Mouse (Mus musculus): ENCODE data around the gene Lmf1. TPM values are rescaled to one million over a fixed set of nuclear protein-coding genes. Genes with fewer than 3 reads are reported as not detected.

The Lmf1 gene
- polyA plus RNA-seq, 1 experiment = 14.0 TPM

DNA sequence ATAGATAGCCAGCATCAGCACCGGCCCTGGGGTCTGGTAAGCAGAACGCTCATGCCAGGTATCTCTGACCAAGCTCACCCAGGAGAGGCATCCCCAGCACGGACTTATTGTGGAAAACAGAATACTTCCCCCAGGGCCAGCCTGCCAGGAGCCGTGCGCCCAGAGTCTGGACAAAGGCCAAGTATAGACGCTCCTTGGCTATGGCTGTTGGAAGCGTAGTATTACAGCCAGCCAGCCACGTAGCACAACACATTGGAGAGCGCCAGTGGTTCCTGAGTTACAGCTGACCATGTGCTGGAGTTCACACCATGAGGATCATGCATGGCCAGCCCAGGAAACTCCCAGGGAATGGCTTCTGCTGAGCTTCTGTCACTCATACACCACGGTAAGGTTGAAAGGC is 55.2 kb downstream of the Lmf1 start:
- no peak for DNase-seq (ENCODE audit: low read depth, low spot score)
- 61% methylated on average over 10 of the region's 10 CpGs for WGBS

DNA sequence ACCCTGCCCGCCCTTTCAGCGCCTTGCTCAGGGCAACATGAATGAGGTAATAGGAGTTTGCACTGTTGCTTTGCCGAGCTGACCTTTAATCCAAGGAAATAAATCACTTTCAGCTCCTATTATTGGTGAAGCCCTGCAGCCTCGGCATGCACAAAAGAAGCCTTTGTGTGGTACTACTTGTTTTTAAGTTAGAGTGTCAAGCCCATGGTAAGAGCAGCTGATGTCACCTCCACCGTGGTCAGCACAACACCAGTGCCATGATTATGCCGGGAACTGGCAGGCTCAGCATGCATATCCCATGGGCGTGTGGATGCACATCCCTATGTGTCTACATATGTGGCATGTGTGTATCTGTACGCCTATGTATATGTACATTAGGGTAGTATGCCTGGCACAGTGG is 56.5 kb downstream of the Lmf1 start:
- DNase-seq (ENCODE audit: low read depth, low spot score) = no peak
- 52% methylated on average over 8 of the region's 8 CpGs for WGBS

DNA sequence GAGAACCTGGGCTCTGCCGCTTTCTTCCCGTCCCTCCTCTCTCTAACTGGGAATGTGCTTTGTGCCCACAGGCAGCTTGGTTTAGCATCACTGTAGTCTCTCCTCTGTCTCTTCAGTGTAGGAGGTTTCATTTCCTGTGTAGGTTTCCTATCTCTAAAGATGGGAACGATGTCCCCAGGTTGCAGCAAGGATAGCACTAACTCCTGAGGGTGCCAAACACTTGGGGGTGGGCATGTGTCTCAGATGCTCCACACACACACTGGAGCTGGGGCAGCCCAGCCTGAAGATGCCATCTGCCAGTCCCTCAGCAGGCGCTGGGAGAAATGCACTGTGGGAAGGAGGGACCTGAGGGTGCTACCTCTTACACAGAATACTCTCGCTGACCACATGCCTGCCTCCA is 56.9 kb downstream of the Lmf1 start:
- DNase-seq (ENCODE audit: low read depth, low spot score) = no peak
- WGBS = 86% methylated on average over 5 of the region's 5 CpGs

DNA sequence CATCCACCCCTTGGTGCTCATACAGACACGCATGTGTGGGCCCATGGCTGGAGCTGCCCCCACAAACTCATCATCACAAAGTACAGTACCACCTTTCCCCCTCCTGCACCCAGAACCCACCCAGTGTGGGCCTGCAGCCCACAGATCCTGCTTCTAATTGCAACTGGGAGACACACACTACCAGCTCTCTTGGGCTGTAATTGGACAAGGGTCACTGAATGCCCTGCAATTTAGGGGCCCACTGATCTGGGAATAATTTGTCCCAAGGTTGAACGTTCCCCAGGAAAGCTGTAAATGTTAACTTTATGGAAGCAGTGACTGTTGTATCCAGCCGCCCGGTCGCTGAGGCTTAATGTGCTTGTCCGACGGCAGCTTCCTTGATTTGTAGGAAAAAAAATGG is 59.1 kb downstream of the Lmf1 start:
- 55% methylated on average over 7 of the region's 7 CpGs for WGBS
- no peak for DNase-seq (ENCODE audit: low read depth, low spot score)

DNA sequence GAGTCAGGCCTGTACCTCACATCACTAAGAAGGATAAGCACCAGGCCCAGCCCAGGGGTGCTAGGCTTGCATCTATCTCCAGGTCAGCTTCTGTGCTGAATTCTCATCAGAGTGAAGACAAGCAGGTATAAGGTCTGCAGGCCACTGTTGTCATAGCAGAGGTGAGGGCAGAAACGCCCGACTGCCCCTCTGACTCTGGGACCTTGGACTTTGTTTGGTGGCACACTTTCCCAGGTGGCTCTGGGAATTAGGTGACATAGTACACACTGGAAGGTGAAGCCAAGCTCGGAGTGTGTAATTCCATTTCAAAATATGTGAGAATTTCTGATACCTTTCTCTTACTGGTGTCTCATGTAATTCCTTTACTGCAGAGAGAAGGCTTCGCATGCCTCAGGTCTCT is 59.6 kb downstream of the Lmf1 start:
- WGBS = 68% methylated on average over 4 of the region's 4 CpGs
- DNase-seq (ENCODE audit: low read depth, low spot score) = no peak

DNA sequence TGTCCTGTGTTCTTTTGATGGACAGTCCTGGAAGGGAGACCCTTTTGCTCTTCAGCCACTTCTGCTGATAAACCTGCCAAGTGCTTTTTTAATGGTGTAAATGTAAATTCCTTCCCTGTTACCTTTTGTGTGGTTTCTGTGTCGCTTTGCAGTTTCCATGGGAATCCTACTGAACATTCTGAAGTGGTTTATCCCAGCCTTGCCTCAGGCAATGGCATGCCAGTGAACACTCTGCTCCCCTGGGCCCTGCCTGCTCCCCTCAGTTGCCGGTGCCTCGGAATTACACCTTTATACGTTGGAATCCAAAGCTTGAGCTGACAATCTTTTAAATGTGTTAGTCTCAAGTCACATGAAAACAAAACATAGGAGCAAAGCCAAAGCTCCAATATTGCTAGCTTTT is 62.1 kb downstream of the Lmf1 start:
- 83% methylated on average over 4 of the region's 4 CpGs for WGBS
- DNase-seq (ENCODE audit: low read depth, low spot score) = no peak

DNA sequence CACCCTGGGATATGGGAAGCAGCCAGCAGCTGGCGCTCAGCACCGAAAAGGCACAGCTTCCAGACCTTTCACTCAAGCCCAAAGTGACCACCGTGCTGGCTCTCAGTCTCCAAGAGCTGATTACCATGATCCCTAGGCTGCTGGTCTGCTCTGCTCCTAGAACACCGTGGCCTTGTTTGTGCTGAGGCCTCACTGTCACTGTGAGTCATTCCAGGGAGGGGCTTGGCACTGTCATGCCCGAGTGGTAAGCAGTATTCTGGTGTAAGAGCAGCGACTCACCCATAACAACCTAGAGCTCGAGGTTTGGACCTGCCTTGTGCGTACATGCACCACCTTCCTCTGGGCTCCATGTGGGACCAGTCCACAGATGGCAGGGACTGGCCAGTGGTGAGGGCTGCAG is 63.1 kb downstream of the Lmf1 start:
- WGBS = 37% methylated on average over 8 of the region's 8 CpGs
- DNase-seq (ENCODE audit: low read depth, low spot score) = no peak

DNA sequence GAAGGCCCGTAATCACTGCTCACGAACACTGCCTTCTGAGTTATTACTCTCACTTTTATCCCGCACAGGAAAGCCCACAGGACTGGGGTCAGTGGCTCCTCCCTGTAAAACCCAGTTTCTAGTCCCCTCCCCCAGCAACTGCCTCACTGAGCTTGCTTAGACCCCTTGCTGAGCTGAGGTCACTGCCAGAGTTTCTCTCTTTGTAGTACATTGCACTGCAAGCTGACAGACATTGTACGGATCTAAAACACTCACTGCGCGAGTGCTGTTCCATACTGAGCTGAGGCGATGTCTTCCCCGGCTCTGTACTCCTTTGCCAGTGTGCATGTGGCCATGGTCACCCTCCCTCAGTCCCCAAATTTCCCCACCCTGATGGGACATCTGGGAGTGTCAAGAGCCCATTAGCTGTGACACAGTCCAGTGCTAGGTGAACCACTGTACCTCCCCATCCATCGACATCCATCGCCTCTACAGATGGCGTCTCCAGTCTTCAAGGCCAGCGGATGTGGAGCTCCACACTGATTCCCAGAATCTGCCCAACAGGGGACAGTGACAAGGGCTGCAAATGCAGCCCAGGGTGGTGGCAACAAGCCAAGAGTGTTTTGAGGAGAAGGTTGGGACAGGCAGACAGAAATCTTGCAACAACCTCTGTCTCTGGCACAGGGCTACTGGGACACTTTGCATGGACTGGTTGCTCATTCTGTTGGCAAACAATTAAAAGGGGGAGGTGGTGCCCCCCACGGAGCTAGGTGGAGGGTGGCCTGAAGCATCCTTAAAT is 64.8 kb downstream of the Lmf1 start:
- no peak for DNase-seq (ENCODE audit: low read depth, low spot score)
- WGBS = 90% methylated on average over 13 of the region's 13 CpGs

DNA sequence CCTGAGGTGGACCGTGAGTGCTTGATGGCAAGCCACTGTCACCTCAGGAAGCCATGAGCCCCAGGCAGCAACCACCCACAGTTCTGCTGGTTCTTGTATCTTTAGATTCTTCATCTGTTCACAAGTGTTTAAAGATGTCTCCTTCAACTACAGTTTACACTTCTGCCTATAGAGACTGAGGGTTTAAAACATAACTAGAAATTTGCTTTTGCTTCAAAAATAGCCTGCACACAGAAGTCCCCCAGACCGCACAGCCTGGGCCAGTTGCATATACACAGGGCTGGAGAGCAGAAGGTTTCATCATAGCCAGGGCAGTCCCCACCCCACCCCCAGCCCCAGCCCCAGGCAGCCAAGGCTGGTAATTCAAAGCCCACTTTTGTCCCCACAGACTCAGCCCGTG is 65.9 kb downstream of the Lmf1 start:
- no peak for DNase-seq (ENCODE audit: low read depth, low spot score)
- WGBS = 92% methylated on average over 3 of the region's 3 CpGs

DNA sequence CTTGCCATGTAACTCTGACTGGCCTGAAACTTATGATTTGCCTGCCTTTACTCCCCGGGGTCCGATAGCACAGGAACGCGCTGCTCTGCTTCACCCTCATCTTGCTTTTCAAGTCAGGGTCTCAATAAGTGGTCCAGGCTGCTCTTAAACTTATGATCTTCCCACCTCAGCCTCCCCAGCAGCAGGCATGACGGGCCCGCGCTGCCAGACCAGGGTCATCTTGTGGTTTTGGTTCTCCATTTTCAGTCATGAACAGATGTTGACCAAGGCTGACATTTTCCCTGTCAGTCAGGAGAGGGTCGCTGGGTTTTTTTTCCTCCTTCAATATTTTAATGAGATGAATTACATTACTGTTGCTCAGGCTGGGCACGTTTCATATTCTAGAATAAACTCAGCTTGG is 66.8 kb downstream of the Lmf1 start:
- 90% methylated on average over 9 of the region's 9 CpGs for WGBS
- DNase-seq (ENCODE audit: low read depth, low spot score) = no peak

DNA sequence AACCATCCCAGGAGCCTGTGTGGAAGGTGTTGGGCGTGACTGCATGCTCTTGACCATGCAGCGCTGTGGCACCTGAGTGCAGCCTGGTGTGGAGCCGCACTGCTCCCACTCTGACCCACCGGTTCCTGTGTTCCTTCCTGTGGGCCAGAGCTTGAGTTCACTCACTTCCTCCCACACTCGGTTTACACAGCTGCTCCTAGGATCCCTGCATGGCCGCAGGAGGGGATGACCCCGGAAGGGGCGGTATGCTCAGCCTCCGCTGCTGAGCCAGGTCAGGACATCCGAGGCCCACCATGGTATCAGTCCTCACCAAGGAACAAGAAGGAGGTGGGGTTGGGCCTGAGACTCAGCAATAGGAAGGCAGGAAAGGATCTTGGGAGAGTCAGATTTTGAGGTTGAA is 69.0 kb downstream of the Lmf1 start:
- WGBS = 88% methylated on average over 10 of the region's 10 CpGs
- no peak for DNase-seq (ENCODE audit: low read depth, low spot score)

DNA sequence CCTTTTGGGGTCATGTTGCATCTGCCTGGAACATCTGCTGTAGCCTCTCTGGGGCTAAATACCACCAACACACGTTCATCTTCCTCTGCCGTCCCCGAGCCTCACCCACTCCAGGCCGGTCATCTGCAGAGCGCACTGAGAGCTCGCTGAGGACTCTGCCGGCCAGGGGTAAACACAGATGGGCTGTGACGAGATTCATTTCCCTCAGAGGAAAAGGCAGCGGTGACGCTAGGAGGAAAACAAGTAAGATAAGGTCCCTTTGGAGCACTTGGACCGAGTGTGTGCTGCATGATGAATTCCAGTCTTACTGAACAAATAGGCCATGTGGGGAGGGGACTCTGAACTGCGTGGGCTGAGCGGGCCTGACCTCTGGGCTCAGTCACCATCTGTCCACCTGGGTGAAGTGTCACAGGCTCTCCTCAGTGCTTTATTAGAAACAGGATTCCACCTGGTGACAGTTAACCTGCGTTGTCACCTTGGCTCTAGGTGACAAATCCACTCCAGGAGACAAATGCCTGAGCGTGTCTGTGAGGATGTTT is 69.9 kb downstream of the Lmf1 start:
- 72% methylated on average over 15 of the region's 15 CpGs for WGBS
- no peak for DNase-seq (ENCODE audit: low read depth, low spot score)

DNA sequence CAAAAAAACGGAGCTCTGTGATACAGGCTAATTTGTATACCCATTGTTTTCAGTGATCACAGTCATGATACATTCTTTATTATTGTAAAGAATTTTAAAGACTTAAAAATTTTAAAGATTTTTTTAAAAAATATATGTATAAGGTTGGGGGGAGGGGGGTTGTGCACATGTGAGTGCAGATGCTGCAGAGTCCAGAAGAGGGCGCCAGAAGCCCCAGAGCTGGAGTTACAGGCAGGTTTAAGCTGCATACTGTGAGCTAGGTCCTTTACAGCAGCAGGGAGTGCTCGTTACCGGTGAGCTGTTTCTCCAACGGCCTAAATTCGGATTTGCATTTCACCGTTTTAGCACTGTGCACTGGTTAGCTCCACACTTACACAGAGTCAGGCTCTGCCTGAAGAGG is 71.8 kb downstream of the Lmf1 start:
- WGBS = 92% methylated on average over 7 of the region's 7 CpGs
- DNase-seq (ENCODE audit: low read depth, low spot score) = no peak

DNA sequence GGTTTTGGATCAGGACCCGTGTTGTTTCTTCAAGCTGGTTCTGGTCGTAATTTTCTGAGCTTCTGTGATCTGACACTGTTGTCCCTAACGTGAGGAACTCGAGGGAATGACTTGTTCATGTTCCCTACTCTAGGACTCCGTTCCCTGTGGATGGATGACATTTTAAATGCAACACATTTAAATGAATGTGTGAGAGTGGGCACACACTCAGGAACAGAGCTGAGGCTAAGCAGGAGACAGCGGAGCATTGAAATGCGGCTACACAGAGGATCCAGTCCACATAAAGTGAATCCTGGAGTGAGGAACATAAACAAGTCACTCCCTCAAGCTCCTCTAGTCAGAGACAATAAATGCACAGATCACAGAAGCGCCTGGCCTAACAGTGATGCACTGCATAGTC is 73.4 kb downstream of the Lmf1 start:
- DNase-seq (ENCODE audit: low read depth, low spot score) = no peak
- WGBS = 74% methylated on average over 8 of the region's 8 CpGs

DNA sequence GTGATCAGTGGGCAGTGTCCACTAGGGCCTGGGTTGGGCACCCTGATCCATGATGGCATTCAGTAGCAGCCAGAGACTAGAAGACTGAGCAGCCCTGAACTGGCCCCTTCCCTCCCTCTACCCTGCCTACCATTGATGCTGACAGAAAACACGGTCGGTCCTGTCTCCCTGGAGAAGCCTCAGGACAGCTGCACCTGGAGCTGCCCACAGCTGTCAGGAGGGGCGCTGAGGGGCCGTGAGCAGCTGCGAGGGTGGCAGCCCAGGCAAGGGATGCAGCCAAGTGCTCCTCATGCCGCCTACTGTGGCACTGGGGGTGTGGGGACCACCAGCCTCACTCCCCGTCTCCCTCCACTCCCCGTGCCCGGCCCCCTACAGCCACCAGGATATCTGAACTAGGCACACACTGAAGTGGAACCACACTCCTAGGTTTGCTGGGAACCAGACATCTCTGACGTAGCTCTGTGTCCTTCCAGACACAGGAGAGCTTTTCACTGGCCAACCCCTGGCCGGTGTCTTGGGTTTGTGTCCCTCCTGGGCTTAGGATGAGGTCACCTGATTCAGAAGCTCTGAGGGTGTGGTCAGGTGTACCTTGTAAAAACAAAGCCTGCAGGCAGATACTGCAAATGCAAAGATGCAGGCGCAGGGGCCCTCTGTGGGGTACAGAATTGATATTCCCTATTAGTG is 77.4 kb downstream of the Lmf1 start:
- no peak for DNase-seq (ENCODE audit: low read depth, low spot score)
- 76% methylated on average over 12 of the region's 12 CpGs for WGBS

DNA sequence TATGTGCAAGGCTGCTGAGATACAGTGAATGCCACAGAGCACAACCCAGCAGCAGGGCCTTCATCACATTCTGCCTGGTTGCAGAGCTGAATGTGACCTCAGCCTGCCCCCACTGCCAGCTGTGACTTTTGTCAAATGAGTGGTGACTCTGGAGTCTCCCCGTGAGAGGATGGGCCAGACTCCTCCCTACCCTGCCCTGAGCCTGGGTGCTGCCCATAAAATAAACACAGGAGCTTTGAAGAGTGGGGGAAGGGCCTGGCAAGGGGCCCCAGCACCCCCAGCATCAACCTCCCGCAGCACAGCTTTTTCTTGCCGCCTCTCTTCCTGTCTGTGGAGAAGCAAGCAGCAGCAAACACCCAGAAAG is 77.9 kb downstream of the Lmf1 start:
- no peak for DNase-seq (ENCODE audit: low read depth, low spot score)
- 26% methylated on average over 3 of the region's 3 CpGs for WGBS

DNA sequence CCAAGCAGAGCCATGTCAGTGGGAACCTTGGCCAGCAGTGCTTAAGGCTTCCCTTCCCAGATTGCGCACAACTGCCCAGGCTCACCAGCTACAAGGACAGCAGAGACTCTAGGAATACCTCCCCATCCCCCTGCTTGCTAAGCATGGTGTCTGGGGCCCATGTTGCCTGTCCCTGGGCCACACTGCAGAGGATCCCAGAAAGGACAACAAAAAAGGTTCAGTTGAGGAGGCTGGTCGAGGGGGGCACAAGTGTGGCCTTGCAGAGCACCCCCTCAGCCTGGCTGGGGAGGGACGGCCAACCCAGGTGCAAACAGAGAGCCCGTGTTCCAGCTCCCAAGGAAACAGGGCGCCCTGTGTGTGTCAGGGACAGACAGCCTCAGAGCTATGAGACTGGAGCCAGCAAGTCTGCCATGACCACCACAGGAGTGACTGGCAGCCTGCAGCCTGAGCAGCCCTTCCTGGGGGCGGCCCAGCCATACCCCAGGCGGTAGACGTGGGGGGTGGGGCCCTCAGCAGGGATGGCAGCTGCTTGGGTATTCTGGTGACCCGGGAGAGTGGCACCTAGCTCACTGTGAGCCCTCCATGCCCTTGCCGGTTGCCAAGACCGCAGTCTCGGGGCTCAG is 84.4 kb downstream of the Lmf1 start:
- 60% methylated on average over 12 of the region's 12 CpGs for WGBS
- DNase-seq (ENCODE audit: low read depth, low spot score) = no peak

DNA sequence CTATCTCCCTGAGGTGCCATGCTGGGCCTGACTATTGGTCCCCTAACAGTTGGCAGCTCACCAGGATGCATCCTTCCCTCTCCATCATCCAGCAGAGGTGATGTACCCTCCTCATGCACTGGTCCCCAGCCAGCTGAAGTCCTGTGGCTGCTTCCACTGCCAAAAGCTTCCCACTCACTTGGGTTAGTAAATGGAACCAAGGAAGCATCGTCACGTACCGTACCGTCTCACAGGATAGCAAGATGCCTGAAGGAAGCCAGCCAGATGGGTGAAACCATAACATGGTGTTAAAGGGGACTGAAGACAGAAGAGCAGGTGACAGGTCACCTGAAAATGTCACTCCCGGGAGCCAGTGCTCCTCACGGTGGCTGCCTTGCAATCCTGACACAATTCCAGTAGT is 86.6 kb downstream of the Lmf1 start:
- DNase-seq (ENCODE audit: low read depth, low spot score) = no peak
- 78% methylated on average over 6 of the region's 6 CpGs for WGBS

DNA sequence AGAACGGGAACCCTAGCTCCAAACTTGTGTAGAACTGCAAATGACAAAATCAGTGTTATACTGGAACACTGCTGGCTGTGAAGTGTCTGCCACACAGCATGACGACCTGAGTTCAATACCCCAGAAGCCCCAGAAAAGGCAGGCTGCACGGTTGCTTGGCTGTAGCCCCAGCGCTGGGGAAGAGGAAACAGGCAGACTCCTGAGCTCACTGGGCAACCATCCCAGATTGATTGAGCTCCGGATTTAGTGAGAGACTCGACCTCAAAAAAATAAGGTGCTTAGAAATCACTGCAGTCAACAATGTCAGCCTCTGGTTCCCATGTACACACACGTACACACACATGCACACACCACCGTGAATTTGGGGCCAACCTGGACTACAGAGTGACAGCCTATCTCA is 87.0 kb downstream of the Lmf1 start:
- WGBS = 52% methylated on average over 8 of the region's 8 CpGs

DNA sequence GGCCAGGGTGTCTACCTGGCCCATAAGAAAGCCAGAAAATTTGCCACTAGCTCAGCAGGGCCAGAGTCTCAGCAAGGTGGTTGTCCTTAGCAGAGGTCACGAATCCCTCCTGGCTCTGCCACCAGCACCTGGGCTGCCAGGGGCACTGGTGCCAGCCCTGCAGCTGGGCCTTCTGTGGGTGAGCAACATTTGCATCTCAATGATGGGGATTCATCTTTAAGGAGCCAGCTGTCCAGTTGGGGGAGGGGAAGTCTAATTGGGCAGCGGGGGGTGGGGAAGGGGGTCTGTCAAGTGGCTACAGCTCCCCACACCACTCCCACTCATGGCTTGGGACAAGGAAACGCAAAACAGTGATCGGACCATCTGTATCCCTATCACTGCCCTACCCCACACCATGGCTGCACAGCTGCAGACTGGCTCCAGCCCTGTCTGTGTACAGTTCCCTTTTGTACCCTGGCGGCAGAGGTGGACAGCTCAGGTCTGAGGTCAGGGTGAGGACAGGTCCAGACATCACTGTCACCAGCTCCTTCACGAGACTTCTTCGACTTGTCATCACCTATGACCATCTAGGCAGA is 89.7 kb downstream of the Lmf1 start:
- WGBS = 80% methylated on average over 7 of the region's 7 CpGs
- no peak for DNase-seq (ENCODE audit: low read depth, low spot score)

More for the DNA sequence above, 87.0 kb downstream of the Lmf1 start:
- no peak for DNase-seq (ENCODE audit: low read depth, low spot score)

DNA sequence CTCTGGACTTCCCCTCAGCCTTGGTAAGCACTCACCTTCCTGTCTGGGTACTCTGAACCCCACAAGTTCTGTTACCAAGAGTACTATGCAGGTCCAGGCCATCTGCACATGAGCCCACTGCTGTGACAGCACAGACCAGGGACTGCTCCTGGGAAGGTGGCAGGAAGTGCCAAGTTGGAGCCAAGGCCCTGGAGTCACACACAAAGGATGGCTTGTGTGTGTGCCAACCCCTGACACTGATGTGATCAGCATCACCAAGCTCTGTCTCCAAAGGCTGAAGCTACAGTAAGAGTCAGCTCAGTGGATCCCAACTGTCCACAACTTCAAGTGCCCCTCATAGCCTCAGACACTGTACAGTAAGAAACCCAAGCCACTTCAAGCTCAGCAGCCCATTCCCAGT is 94.1 kb downstream of the Lmf1 start:
- DNase-seq (ENCODE audit: low read depth, low spot score) = no peak
